Mouse (Mus musculus) urinary bladder, adult 2 months (tissue): ENCODE results near the gene Olah. TPM values are rescaled to one million over a fixed set of nuclear protein-coding genes. Genes with fewer than 3 reads are reported as not detected.

Experiments
- DNase-seq: peaks from one replicate; pipeline ENCODE4 v3.0.0; 2022; ENCODE audit warnings: low spot score
- polyA plus RNA-seq: library from polyadenylated mRNA; depleted of rRNA; stranded (reverse); fragments of >200 nt; gene quantifications from 2 replicates; pipeline ENCODE4 v1.2.3, GENCODE M21; 2012; rRNA removed

The Olah gene
- polyA plus RNA-seq, 1 experiment = not detected

GRCm38 (mm10) chr2:3353160-3353559, 43.9 kb downstream of the Olah start:
- no peak for DNase-seq

DNA sequence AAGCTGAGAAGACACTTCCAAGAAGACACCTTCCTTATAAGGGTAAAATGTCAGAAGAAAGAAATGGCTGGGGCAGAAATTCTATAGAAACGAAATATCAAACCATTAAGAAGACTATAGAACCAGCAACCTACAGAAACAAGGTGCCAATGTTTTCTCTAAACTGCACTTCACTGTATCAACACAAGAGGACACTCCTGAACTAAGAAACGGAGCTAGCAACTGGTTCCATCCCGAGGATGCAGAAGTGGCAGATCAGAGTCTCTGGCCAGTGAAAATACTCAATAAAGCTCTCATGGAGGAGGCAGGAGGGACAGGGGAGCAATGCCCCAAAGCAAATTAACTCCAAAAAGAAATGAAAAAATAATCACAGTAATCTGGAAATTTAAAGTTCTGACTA, 48.1 kb downstream of the Olah start:
- no peak for DNase-seq

- DNase-seq = no peak
Measured at GRCm38 (mm10) chr2:3348422-3348821, 48.6 kb downstream of the Olah start.

- DNase-seq = peak; percentile 30
Measured at GRCm38 (mm10) chr2:3335611-3336301, 61.3 kb downstream of the Olah start, which contains the start of gene Acbd7. Acbd7 (plus strand) TSS chr2:3336168.

GRCm38 (mm10) chr2:3333761-3334160, 63.2 kb downstream of the Olah start:
- no peak for DNase-seq

DNA sequence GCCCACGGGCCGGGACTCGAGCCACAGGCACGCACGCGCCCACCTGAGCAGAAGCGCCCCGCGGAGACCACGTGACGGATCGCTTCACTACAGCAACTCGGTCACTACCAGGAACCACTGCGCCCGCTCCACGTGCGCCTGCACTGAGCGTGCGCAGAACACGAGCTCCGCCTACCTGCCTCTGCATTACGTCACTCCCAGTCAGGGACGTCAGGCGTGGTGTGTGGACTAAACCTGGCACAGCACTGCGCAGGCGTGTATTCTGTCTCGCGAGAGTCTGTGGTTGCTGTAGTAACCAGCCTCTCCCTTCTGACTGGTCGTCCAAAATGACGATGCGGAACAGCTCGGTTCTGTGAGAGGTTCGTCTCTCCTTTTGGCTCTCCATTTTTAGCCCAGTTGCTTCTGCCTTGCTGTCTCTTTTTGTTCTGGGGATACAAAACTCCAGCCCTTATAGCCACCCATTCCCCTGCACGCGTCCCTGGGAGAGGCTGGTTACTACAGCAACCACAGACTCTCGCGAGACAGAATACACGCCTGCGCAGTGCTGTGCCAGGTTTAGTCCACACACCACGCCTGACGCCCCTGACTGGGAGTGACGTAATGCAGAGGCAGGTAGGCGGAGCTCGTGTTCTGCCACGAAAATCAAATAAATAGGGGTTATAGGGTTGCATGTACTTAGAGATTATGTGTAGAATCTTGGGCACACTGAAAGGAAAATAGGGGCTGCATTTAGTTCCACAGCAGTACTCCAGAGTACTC, 64.3 kb downstream of the Olah start, which contains the start of gene Rpp38:
Gene Rpp38, minus strand, starts transcription at position 160 of the 759 bp plus-strand sequence.
- peak; percentile 88 for DNase-seq

- no peak for DNase-seq
Measured at GRCm38 (mm10) chr2:3332056-3332455, 65.0 kb downstream of the Olah start.

DNA sequence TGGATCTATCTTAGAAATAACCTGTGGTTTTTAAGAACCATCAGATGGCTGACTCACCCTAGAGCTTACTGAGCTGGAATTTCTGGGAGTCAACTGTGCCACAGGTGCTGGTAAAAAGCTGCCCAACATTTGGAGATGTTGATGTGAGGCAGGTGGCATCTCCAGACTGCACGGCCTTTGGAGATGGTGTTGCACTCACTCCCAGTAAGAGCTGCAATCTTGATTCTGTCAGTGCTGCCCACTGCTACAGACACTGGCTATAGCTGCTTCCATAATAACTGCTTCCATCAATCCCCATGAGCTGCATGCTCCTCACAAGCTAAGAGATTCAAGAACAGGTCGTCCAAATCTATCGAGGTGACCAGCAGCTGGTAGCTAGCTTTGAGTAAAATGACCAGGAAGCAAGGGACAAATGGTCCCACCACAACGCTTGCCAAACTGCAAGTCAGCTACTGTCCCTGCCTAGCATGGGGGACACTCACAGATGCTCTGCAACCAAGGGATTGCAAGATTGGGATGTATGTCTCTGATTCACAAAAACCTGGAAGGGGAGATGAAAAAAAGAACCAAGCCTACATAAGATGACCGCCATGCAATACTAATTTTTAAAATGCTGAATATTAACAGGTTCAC, 65.8 kb downstream of the Olah start:
- no peak for DNase-seq

GRCm38 (mm10) chr2:3327351-3327750, 69.7 kb downstream of the Olah start:
- DNase-seq = peak; percentile 23

GRCm38 (mm10) chr2:3326547-3326946, 70.5 kb downstream of the Olah start:
- DNase-seq = no peak

DNA sequence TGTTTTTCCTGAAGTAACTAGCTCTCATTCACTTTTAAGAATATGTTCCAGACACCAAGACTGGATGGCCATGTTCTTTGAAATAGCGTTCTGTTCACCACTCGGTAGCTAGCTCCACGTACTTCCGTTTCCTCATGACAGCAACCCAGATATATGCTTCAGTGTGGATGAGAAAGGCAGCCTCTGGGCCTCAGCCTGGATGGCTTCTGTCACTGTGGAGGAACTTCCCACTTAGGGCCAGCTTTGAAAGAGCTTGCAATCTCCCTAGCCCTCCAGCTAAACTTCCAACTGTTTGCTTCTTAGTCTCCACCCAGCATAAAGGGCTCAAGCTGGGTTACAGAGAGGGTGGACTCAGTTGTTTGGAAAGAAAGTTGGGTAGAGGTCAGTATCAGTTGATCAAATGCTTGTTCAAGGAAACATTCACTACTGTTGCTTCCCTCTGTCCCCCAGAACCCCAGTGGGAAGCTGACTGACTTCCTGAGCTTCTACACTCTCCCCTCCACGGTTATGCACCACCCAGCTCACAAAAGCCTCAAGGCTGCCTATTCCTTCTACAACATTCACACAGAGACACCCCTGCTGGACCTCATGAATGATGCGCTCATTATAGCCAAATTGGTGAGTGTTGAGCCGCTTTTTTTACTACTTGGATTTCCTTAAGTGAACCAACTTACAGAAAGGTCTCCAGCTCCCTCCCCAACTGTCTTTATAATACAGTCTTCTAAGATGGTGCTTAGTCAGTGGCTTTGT, 72.5 kb downstream of the Olah start:
- DNase-seq = no peak

- DNase-seq = no peak
Measured at GRCm38 (mm10) chr2:3323132-3323531, 73.9 kb downstream of the Olah start.

DNA sequence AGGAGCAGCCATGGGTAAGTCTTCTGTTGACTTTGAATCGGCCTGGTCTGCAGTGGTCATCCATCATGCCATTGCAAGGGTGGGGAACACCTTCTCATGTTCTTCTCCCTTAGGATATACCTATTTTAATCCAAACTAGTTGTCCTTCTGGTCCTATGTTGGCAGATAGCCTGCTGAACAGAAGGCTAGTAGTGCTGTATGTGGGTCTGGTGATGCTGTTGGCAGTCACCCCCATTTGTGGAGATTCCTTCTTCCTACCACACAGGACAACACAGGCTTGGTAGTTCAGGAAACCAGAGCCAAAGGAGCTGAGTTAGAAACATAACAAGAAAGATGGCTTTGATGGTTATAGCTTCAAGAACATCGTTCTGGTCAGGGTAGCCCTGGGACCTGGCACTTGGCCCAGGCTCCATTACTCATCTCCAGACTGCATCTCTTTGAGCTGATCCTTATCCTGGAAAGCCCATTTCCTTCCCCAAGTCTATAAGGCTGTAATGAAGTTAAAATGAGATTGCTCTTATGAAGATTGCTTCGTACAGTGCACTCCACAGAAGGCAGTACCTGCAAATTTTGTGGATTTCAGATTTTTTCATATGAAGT, 91.5 kb downstream of the Olah start:
- no peak for DNase-seq

GRCm38 (mm10) chr2:3295826-3296225, 101.2 kb downstream of the Olah start:
- DNase-seq = no peak

DNA sequence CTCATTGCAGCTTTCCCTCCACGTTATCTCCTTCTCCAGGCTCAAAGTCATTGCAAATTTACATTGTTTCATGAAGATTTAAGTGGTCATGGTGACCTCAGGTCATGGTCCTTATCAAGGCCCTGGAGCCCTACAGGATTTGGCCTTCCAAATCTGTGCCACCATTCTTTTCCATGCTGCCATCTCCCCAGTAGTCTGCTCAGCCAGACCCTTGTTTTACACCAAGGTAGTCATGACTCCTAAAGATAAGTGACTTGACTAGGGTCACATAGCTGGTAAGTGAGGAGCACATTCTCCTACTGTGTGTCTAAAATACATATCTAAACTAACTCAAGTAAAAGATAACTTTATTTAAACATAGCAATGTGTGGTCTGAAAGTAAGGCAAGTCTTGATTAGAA, 104.8 kb downstream of the Olah start:
- DNase-seq = no peak

Other genes with a start within 250 kb of the Olah start
- gene Nmt2, start 113.0 kb downstream of the Olah start, polyA plus RNA-seq = 11.4 and 13.4 TPM in 2 replicates
- 14.8 and 19.9 TPM in 2 replicates for gene Rpp38, start 64.6 kb downstream of the Olah start, polyA plus RNA-seq
- gene Acbd7, start 61.0 kb downstream of the Olah start, polyA plus RNA-seq = 0.34 TPM in 1 of 2 replicates, not detected in the other
- 0.22 and 0.29 TPM in 2 replicates for gene Meig1, start 25.4 kb upstream of the Olah start, polyA plus RNA-seq
- 9.7 and 11.9 TPM in 2 replicates for gene Dclre1c, start 26.9 kb upstream of the Olah start, polyA plus RNA-seq
- 1.0 and 1.1 TPM in 2 replicates for gene Suv39h2, start 77.8 kb upstream of the Olah start, polyA plus RNA-seq
- 1.5 and 1.7 TPM in 2 replicates for gene Gm45902, start 115.6 kb upstream of the Olah start, polyA plus RNA-seq
- 41.5 and 51.4 TPM in 2 replicates for gene Hspa14, start 115.6 kb upstream of the Olah start, polyA plus RNA-seq
- 3.8 and 5.3 TPM in 2 replicates for gene Cdnf, start 115.8 kb upstream of the Olah start, polyA plus RNA-seq
- 30.9 and 37.2 TPM in 2 replicates for gene Fam107b, start 173.3 kb upstream of the Olah start, polyA plus RNA-seq